Mouse (Mus musculus) megakaryocyte, embryonic 14.5 days (primary cell): ENCODE results near the gene Ncan. TPM values are rescaled to one million over a fixed set of nuclear protein-coding genes. Genes with fewer than 3 reads are reported as not detected.

Experiments
- H3K27me3 ChIP-seq: replicated peaks from 2 replicates; pipeline ENCODE3; 2012; ENCODE audit warnings: inconsistent platforms
- H3K36me3 ChIP-seq: replicated peaks from 2 replicates; pipeline ENCODE3; 2012; ENCODE audit warnings: low read length, inconsistent platforms, mixed read lengths
- H3K4me1 ChIP-seq: 2 replicates; pipeline ENCODE4 v1.6.1; 2012; ENCODE audit warnings: inconsistent platforms
- H3K4me3 ChIP-seq: replicated peaks from 2 replicates; pipeline ENCODE3; 2012; ENCODE audit warnings: moderate library complexity, mild to moderate bottlenecking, inconsistent platforms
- H3K9me3 ChIP-seq: 2 replicates; pipeline ENCODE4 v1.6.1; 2012; ENCODE audit warnings: inconsistent platforms
- FLI1 ChIP-seq: IDR thresholded peaks from 2 replicates; pipeline ENCODE4 v1.6.1; 2012; ENCODE audit warnings: low read length, inconsistent platforms, mixed read lengths
- GATA1 ChIP-seq: IDR thresholded peaks from 3 replicates; pipeline ENCODE4 v1.6.1; 2012; ENCODE audit warnings: mixed read lengths, low read length, inconsistent platforms, borderline replicate concordance
- polyA plus RNA-seq: library from polyadenylated mRNA; stranded (reverse); fragments of >175 nt; gene quantifications from 2 replicates; pipeline ENCODE4 v1.2.3, GENCODE M21; 2012; ENCODE audit warnings: low replicate concordance; ENCODE audit not compliant: insufficient read depth

Gene Ncan
- polyA plus RNA-seq, 1 experiment: not detected

DNA sequence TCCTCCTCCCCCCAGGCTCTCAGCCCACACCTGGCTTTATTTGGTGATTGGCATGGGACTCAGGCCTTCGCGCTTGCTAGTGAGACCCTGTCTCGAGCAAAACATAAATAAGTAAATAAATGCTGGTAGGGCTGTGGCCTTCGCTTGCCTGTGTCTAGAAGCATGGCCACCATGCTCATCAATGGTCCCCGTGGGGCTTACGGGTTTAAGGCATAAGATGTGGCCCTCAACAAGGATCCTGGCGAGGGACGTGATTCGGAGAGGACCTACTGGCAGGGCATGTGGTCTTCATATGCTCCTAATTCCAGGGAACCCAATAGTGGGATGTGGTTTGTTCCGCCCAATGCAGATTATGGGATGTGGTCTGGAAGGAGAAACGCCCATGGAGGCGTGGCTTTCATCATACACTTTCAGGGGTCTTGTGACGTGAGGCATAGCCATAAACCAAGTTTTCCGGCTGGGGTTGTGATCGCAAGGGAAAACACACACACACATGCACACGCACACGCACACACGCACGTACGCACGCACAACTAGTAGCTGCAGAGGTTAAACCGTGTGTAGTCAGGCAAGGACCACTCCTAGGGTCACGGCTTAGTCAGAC lies 9.4 kb downstream of the Ncan start:
- Histone ChIP-seq H3K36me3 (no peaks in the 10 kb centered on the region), H3K4me1 (peaks cover 15% of the 10 kb centered on the region), H3K4me3 (peak overlapping the region; percentile 17), H3K27me3 (peaks cover 97% of the 10 kb centered on the region), H3K9me3 (no peaks in the 10 kb centered on the region)
- TF ChIP-seq FLI1: no peak
- no peak for TF ChIP-seq GATA1

DNA sequence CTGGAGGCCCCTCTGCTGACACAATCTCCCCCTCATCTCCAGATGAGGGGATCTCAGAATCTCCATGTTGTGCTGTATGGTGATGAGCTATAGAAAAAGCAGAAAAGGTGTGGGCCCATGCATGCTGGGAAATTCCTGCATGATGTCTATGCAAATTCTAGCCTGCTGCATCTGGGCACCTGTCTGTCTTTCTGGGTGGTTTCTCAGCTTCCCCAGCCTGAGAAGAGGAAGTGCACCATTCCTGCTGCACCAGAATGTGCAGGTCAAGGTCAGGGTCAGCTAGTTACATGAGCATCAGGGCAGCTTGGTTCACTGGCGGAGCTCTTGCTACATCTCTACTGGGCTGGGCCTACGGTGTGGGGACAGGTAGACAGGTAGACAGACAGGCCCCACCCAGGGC lies 10.2 kb downstream of the Ncan start:
- Histone ChIP-seq H3K4me3 (no peak overlapping the region), H3K36me3 (no peaks in the 10 kb centered on the region), H3K9me3 (no peaks in the 10 kb centered on the region), H3K27me3 (peaks cover 96% of the 10 kb centered on the region), H3K4me1 (peaks cover 15% of the 10 kb centered on the region)
- TF ChIP-seq GATA1: no peak
- no peak for TF ChIP-seq FLI1

DNA sequence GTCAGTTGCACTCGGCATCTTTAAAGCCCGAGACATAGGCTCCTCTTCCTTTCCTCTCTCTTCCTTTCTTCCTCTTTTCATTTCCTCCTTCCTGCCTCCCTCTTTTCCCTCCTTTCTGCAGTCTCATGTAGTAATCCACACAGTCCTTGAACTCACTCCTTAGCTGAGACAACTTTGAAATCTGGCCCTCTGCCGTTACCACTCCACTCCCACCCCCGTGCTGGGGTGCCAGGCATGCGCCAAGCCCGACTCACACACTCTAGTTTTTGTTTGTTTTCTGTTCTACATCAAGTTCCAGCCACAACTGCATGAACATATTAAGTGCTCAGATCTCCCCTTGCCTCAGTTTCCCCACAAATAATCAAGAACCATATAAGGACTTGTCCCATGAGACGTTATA lies 15.8 kb downstream of the Ncan start:
- Histone ChIP-seq H3K4me1 (peaks cover 6% of the 10 kb centered on the region; the same call in 1 of the 2 replicates), H3K27me3 (peaks cover 79% of the 10 kb centered on the region), H3K36me3 (no peaks in the 10 kb centered on the region), H3K4me3 (no peak overlapping the region), H3K9me3 (no peaks in the 10 kb centered on the region)
- TF ChIP-seq FLI1 (no peak), GATA1 (no peak)

DNA sequence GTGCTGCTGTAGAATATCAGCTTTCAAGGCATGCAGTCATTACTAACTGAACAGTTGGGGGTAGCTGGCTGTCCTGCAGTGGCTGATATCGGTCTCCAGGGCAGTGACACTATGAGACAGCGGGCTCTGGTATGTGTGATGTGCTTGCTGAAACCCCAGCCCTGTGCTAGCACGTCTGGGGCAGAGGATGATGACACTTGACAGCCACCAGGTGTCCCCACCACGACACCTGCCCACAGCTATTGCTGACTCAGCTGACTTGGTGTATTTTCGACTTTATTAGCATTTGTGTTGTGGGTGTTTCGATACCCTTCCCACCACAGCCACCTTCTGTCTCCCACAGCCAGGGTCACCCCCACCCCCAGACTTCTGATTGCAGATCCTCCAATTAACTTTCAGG lies 16.2 kb downstream of the Ncan start:
- H3K27me3 ChIP-seq: peaks cover 76% of the 10 kb centered on the region
- H3K4me1 ChIP-seq: peaks cover 6% of the 10 kb centered on the region; the same call in 1 of the 2 replicates
- H3K9me3 ChIP-seq: no peaks in the 10 kb centered on the region
- H3K36me3 ChIP-seq: no peaks in the 10 kb centered on the region
- no peak overlapping the region for H3K4me3 ChIP-seq
- no peak for TF ChIP-seq FLI1
- no peak for TF ChIP-seq GATA1

DNA sequence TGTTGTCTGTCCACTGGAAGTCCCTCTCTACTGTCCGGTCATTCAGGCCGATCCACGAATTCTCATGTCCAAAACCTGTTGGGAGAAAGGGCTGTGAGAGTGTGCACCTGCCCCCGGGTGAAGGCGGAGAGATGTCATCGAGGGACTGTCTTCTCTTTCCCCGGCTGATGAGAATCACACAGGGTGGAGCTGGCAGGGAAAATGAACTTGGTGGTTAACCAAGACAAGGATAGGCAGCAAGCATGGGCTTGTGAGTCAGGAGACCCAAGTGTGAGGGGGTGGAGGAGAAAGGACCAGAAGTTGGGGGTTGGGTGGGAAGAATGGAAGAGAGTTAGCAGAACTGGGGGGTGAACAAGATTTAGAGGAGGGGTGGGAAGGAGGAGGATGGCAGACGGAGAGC lies 20.4 kb downstream of the Ncan start:
- no peaks in the 10 kb centered on the region for H3K9me3 ChIP-seq
- no peak for TF ChIP-seq FLI1
- no peak for TF ChIP-seq GATA1
- no peak overlapping the region for H3K4me3 ChIP-seq
- peaks cover 6% of the 10 kb centered on the region; the same call in 1 of the 2 replicates for H3K4me1 ChIP-seq
- H3K27me3 ChIP-seq: peaks cover 72% of the 10 kb centered on the region
- no peaks in the 10 kb centered on the region for H3K36me3 ChIP-seq

DNA sequence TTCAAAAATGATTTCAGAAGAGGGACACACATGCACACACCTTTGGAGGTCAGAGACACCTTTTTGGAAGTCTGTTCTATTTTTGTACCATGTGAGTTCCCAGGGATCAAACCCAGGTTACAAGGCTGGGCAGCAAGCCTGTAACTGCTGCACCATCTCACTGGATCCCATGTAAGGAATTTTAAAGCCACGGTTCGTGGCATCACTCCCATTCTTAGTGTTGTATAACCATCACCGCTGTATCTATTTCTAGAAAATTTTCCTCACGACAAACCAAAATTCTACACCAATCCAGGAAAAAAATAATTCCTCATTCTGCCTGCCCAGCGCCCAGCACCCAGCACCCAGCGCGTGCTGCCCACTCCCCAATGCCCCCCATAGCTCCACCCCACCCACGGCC lies 21.4 kb downstream of the Ncan start:
- no peak overlapping the region for H3K4me3 ChIP-seq
- peaks cover 1% of the 10 kb centered on the region; the same call in 1 of the 2 replicates for H3K4me1 ChIP-seq
- peaks cover 68% of the 10 kb centered on the region for H3K27me3 ChIP-seq
- H3K9me3 ChIP-seq: no peaks in the 10 kb centered on the region
- no peaks in the 10 kb centered on the region for H3K36me3 ChIP-seq
- no peak for TF ChIP-seq GATA1
- TF ChIP-seq FLI1: no peak

DNA sequence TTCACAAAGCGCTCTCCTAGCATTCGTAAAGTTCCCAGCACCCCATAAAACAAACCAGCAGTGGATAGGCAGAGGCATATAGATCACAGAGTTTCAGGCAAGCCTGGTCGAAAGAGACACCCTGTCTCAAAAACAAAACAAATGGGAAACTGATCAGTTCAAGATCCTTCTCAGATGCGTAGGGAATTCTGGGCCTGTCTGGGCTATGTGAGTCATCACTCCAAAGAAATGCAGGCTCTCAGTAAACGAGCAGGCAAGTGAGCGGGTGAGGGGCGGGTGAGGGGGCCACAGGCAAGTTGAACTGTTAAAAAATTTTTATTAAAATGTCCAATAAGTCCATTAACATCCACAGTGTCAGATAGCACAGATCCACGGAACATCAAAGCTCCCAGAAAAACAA lies 27.9 kb downstream of the Ncan start:
- Histone ChIP-seq H3K36me3 (no peaks in the 10 kb centered on the region), H3K4me3 (no peak overlapping the region), H3K27me3 (peaks cover 85% of the 10 kb centered on the region), H3K9me3 (no peaks in the 10 kb centered on the region; the same call in 1 of the 2 replicates), H3K4me1 (peaks cover 7% of the 10 kb centered on the region)
- TF ChIP-seq FLI1 (no peak), GATA1 (no peak)

DNA sequence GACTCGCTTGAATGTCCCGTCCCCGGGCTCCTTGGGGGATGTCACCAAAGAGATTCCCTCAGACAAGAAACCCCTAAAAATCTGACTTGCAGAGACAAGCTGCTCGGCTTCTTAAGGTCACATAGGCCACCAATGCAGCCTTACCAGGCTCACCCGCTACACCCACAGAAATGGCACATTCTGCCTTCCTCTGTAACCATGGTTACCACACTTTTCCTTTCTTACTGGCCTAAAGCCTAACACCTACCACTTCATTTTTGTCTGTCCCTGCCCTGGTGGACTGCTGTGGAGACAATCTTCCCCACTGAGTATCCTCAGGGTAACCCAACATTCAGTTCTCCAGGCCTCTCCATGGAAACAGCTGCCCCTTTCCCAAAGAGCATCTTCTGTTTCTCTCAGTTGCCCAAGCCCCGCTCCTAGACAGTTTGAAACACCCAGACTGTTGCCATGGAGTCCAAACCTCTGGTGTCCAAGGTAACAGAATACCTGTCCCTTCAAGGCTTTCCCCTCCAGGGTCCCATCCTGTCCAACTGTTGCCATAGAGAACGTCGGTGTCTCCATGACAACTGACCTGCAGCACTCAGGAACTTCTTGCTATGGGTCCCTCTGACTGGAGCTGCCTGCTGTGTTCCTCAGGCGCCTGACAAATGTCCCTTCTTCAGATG lies 31.2 kb downstream of the Ncan start:
- Histone ChIP-seq H3K9me3 (peaks cover 5% of the 10 kb centered on the region), H3K4me1 (peaks cover 21% of the 10 kb centered on the region), H3K4me3 (no peak overlapping the region), H3K27me3 (peaks cover 92% of the 10 kb centered on the region), H3K36me3 (no peaks in the 10 kb centered on the region)
- TF ChIP-seq GATA1 (no peak), FLI1 (no peak)

DNA sequence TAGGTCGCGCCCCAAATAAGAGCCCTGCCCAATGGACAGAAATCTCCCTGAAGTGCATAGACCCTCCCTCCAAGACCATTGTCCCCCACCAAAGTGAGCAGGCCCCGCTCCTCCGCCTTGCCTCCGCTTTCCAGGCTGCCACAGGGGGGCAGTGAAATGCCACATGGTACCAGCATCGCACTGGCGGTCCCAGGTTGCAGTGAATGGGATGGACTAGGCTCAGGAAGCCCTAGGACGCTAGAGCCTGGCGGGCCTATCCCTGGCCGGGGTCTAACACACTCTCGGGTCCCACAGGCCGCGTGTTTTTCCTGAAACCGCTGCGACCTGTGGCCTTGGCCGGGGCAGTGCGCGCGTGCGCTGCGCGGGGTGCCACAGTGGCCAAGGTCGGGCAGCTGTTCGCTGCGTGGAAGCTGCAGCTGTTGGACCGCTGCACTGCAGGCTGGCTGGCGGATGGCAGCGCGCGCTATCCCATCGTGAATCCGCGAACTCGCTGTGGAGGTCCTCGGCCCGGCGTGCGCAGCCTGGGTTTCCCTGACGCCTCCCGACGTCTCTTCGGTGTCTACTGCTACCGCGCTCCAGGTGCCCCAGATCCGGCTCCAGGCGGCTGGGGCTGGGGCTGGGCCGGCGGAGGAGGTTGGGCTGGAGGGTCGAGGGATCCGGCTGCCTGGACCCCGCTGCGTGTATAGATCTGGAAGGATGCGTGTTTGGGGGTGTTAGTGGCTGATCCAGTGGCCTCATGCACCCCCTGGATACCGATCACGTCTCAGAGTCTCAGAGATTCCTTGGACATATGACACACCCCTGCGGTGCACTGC lies 32.6 kb downstream of the Ncan start:
- Histone ChIP-seq H3K36me3 (no peaks in the 10 kb centered on the region), H3K9me3 (peaks cover 5% of the 10 kb centered on the region), H3K4me1 (peaks cover 35% of the 10 kb centered on the region), H3K27me3 (peaks cover 93% of the 10 kb centered on the region), H3K4me3 (peak overlapping the region; percentile 81)
- TF ChIP-seq FLI1: no peak

DNA sequence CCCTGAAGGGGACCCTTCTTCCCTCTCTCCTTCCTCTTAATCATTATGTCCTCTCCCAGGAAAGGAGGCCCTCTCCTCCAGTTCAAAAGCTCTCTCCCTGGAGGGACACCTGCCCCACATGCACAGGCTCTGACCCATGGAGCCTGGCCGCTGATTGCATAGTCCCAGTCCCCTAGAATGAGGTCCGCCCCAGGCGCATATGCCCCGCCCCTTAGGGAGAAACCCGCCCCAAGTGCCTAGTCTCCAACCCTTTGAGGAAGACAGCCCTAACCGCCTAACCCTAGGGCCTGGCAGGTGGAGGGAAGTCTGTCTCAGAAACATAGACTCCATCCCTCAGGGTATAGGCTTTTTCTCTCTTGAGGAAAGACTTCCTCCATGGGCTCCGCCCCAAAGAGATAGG lies 33.4 kb downstream of the Ncan start:
- H3K36me3 ChIP-seq: no peaks in the 10 kb centered on the region
- H3K4me1 ChIP-seq: peaks cover 39% of the 10 kb centered on the region
- H3K4me3 ChIP-seq: no peak overlapping the region
- H3K9me3 ChIP-seq: peaks cover 10% of the 10 kb centered on the region
- no peak for TF ChIP-seq FLI1
- TF ChIP-seq GATA1: no peak
- peaks cover 98% of the 10 kb centered on the region for H3K27me3 ChIP-seq
